22 mouse cellular contexts compared by ENCODE assay signal in genomic region chr8:78271391-78271790, GRCm38 (mm10). TPM values are rescaled to one million over a fixed set of nuclear protein-coding genes. Genes with fewer than 3 reads are reported as not detected.
DNase-seq lines count a peak whose midpoint lies in the region; ATAC-seq lines count a peak whose summit lies in the region.
"Had no signal": no experiment of that assay in that cellular context is flagged by ENCODE, and none has a peak within 500 bp of the region (broad histone marks: within the 10 kb centered on the region; RNA-seq: fewer than 3 reads in every experiment).

No protein-coding gene starts in this region.

- no peak for DNase-seq in kidney, postnatal 36 days
- no peak for DNase-seq in midbrain, embryonic 14.5 days
- DNase-seq in testis, postnatal 10 days (ENCODE audit: low spot score) = no peak
- DNase-seq: adrenal gland, postnatal 36 days; B cell, adult 2 months; cerebellum, adult 2 months; gastrocnemius, postnatal 10 days; heart, adult 11 months; heart, postnatal 14 days; right cerebral cortex, postnatal 14 days; thymus, adult 18-20 months; thymus, postnatal 4 days had no signal

- H3K36me3 ChIP-seq in forebrain, embryonic 16.5 days (ENCODE audit: control insufficient read depth, insufficient read depth) = no peaks in the 10 kb centered on the region
- H3K36me3 ChIP-seq in forebrain, embryonic 12.5 days (replicated peaks) = no peaks in the 10 kb centered on the region
- H3K36me3 ChIP-seq in kidney, embryonic 14.5 days (ENCODE audit: control insufficient read depth, insufficient read depth, low read length) = no peaks in the 10 kb centered on the region
- no peaks in the 10 kb centered on the region for H3K36me3 ChIP-seq in midbrain, embryonic 16.5 days (ENCODE audit: control insufficient read depth, insufficient read depth, low read length)
- no peaks in the 10 kb centered on the region for H3K36me3 ChIP-seq in midbrain, embryonic 14.5 days (ENCODE audit: control insufficient read depth, insufficient read depth, low read length)

- H3K4me1 ChIP-seq in forebrain, embryonic 16.5 days (replicated peaks; ENCODE audit: control insufficient read depth, insufficient read depth, low read length) = peaks cover 13% of the 10 kb centered on the region; the same call in 1 of the 2 replicates
- H3K4me1 ChIP-seq in forebrain, embryonic 12.5 days = peaks cover 14% of the 10 kb centered on the region
- peaks cover 4% of the 10 kb centered on the region; the same call in 1 of the 2 replicates for H3K4me1 ChIP-seq in kidney, embryonic 14.5 days (ENCODE audit: control insufficient read depth, insufficient read depth, low read length)
- H3K4me1 ChIP-seq in midbrain, embryonic 16.5 days (ENCODE audit: control insufficient read depth, insufficient read depth, low read length) = peaks cover 12% of the 10 kb centered on the region
- peaks cover 15% of the 10 kb centered on the region for H3K4me1 ChIP-seq in midbrain, embryonic 14.5 days (ENCODE audit: control insufficient read depth, insufficient read depth, low read length)

- ATAC-seq in forebrain, embryonic 16.5 days = peak; percentile 37
- ATAC-seq in forebrain, embryonic 12.5 days (ENCODE audit: low FRiP score) = no peak
- 0 out of 2 replicates have a peak, but pooled peaks have one; percentile 28 for ATAC-seq in kidney, embryonic 14.5 days (ENCODE audit: low FRiP score, low TSS enrichment)
- ATAC-seq in midbrain, embryonic 16.5 days = no peak
- ATAC-seq in midbrain, embryonic 14.5 days (ENCODE audit: low FRiP score, low TSS enrichment) = no peak
- ATAC-seq: hindbrain, postnatal 0 days; intestine, postnatal 0 days had no signal

- no peak overlapping the region for H3K4me3 ChIP-seq in forebrain, embryonic 16.5 days (replicated peaks; ENCODE audit: low read length)
- H3K4me3 ChIP-seq in forebrain, embryonic 12.5 days (replicated peaks) = no peak overlapping the region
- no peak overlapping the region for H3K4me3 ChIP-seq in kidney, embryonic 14.5 days (ENCODE audit: low read length)
- H3K4me3 ChIP-seq in midbrain, embryonic 16.5 days (ENCODE audit: low read depth, low read length) = no peak overlapping the region
- H3K4me3 ChIP-seq in midbrain, embryonic 14.5 days (replicated peaks; ENCODE audit: low read depth, low read length) = no peak overlapping the region

- no peak overlapping the region for H3K9ac ChIP-seq in forebrain, embryonic 16.5 days (replicated peaks; ENCODE audit: low read depth, low read length)
- no peak overlapping the region for H3K9ac ChIP-seq in forebrain, embryonic 12.5 days
- no peak overlapping the region for H3K9ac ChIP-seq in kidney, embryonic 14.5 days (ENCODE audit: low read depth, low read length)
- H3K9ac ChIP-seq in midbrain, embryonic 16.5 days (ENCODE audit: low read depth, low read length) = no peak overlapping the region
- no peak overlapping the region for H3K9ac ChIP-seq in midbrain, embryonic 14.5 days (replicated peaks; ENCODE audit: low read length)
- H3K9ac ChIP-seq: liver, embryonic 14.5 days had no signal

- 0 out of 2 replicates have a peak, but pooled peaks cover 4% of the 10 kb centered on the region for H3K27me3 ChIP-seq in forebrain, embryonic 16.5 days (replicated peaks; ENCODE audit: control insufficient read depth, insufficient read depth, low read length)
- H3K27me3 ChIP-seq in forebrain, embryonic 12.5 days = peaks cover 9% of the 10 kb centered on the region; the same call in 1 of the 2 replicates
- H3K27me3 ChIP-seq in kidney, embryonic 14.5 days (ENCODE audit: control insufficient read depth, insufficient read depth, low read length) = no peaks in the 10 kb centered on the region
- H3K27me3 ChIP-seq in midbrain, embryonic 16.5 days (ENCODE audit: control insufficient read depth, insufficient read depth, low read depth, low read length) = no peaks in the 10 kb centered on the region
- no peaks in the 10 kb centered on the region for H3K27me3 ChIP-seq in midbrain, embryonic 14.5 days (ENCODE audit: control insufficient read depth, insufficient read depth, low read length)

- no peaks in the 10 kb centered on the region for H3K9me3 ChIP-seq in forebrain, embryonic 16.5 days (ENCODE audit: control insufficient read depth, low read length)
- H3K9me3 ChIP-seq in forebrain, embryonic 12.5 days = no peaks in the 10 kb centered on the region
- H3K9me3 ChIP-seq in kidney, embryonic 14.5 days (ENCODE audit: control insufficient read depth, low read length) = no peaks in the 10 kb centered on the region
- no peaks in the 10 kb centered on the region for H3K9me3 ChIP-seq in midbrain, embryonic 16.5 days (replicated peaks; ENCODE audit: control insufficient read depth, low read length, poor library complexity, severe bottlenecking)
- no peaks in the 10 kb centered on the region for H3K9me3 ChIP-seq in midbrain, embryonic 14.5 days (ENCODE audit: control insufficient read depth, low read length)

- H3K27ac ChIP-seq in forebrain, embryonic 16.5 days (ENCODE audit: low read length) = no peak overlapping the region
- H3K27ac ChIP-seq in forebrain, embryonic 12.5 days = no peak overlapping the region
- H3K27ac ChIP-seq in kidney, embryonic 14.5 days (ENCODE audit: low read depth, low read length) = no peak overlapping the region
- no peak overlapping the region for H3K27ac ChIP-seq in midbrain, embryonic 16.5 days (ENCODE audit: low read length)
- no peak overlapping the region for H3K27ac ChIP-seq in midbrain, embryonic 14.5 days (replicated peaks; ENCODE audit: low read depth, low read length)
- H3K27ac ChIP-seq: hindbrain, postnatal 0 days; liver, embryonic 14.5 days had no signal

- WGBS in forebrain, embryonic 16.5 days = 10% methylated on average over 5 of the region's 5 CpGs
- 51% methylated on average over 5 of the region's 5 CpGs for WGBS in forebrain, embryonic 12.5 days
- 37% methylated on average over 5 of the region's 5 CpGs for WGBS in kidney, embryonic 14.5 days
- WGBS in midbrain, embryonic 16.5 days = 62% methylated on average over 5 of the region's 5 CpGs
- 61% methylated on average over 5 of the region's 5 CpGs for WGBS in midbrain, embryonic 14.5 days

- no peak overlapping the region for H3K4me2 ChIP-seq in forebrain, embryonic 16.5 days (ENCODE audit: low read length)
- H3K4me2 ChIP-seq in forebrain, embryonic 12.5 days = no peak overlapping the region
- no peak overlapping the region for H3K4me2 ChIP-seq in kidney, embryonic 14.5 days (replicated peaks; ENCODE audit: low read depth, low read length)
- H3K4me2 ChIP-seq in midbrain, embryonic 16.5 days (ENCODE audit: low read length) = 0 out of 2 replicates have a peak overlapping the region, but pooled peaks have one; percentile 5
- H3K4me2 ChIP-seq in midbrain, embryonic 14.5 days (ENCODE audit: low read length) = no peak overlapping the region
- H3K4me2 ChIP-seq: midbrain, embryonic 11.5 days had no signal

RNA-seq across cellular contexts. Expression of gene Ttc29, which starts 58.3 kb away (rescaled TPM):
- polyA plus RNA-seq in forebrain, embryonic 16.5 days (2015; fragmentation: Nextera tagmentation; extraction: Ambion mirVana) = 0.32 and 0.65 TPM in 2 replicates
- polyA plus RNA-seq in forebrain, embryonic 12.5 days (2016; fragmentation: Nextera tagmentation; extraction: Ambion mirVana) = 0.31 and 0.33 TPM in 2 replicates
- 0.23 TPM in 1 of 2 replicates, not detected in the other for polyA plus RNA-seq in kidney, embryonic 14.5 days (2014; fragmentation: Nextera tagmentation; extraction: Ambion mirVana)
- polyA plus RNA-seq in midbrain, embryonic 16.5 days (2015; fragmentation: Nextera tagmentation; extraction: Ambion mirVana) = 1.2 and 1.8 TPM in 2 replicates
- polyA plus RNA-seq in midbrain, embryonic 14.5 days (2014; fragmentation: Nextera tagmentation; extraction: Ambion mirVana) = 0.45 and 0.66 TPM in 2 replicates
- polyA plus RNA-seq: intestine, postnatal 0 days; liver, embryonic 14.5 days; spleen, adult 2 months; stomach, embryonic 14.5 days had no signal

Comparison
In these comparisons a context has a peak if more than half of its experiments do, and no peak if none do; other contexts are left out.
1. ATAC-seq: peak in forebrain, embryonic 16.5 days (single experiment) and kidney, embryonic 14.5 days (single experiment); none in forebrain, embryonic 12.5 days (single experiment), midbrain, embryonic 16.5 days (single experiment) and midbrain, embryonic 14.5 days (single experiment).